Mouse (Mus musculus): ENCODE measurements at regions not wholly inside any gene's neighbourhood (a gene's known extent, or its start where the extent isn't known, plus 50 kb on each side); places are given as distances from the start of the nearest gene placed in this dataset.

DNA sequence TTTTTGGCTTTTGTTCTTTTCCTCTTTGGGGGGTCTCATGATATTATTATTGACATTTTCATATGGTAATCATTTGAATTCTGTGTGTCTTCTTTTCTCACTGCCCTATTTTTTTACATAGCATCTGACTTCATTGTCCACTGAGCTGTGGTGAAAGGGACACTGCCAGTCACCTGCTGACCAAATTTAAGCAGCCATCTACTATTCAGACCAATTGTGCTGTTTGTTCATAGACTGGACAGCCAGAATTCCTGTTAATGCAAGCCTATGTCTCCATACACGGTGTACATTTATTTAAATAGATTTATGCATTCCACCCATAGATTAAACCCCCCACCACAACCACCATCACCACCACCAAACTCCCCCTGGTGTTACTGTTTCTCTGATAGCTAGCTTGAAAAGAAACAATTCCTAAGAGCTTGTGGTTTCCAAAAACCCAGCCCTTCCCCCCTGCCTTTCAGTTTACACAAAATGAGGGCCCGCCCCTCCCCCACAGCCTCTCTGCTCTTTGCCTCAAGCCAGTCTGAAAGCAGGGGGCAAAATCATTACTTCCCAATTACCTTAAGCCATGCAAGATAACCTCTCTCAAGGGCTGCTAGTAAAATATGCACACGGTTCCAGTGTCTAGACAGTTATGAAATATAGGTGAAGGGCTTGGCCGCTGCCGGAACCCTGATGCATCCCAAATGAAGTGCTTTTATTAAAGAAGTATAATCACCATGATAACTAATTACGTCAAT, 390.8 kb upstream of the Cited2 start:
- no peak for ATAC-seq (ENCODE audit: poor library complexity, severe bottlenecking)

DNA sequence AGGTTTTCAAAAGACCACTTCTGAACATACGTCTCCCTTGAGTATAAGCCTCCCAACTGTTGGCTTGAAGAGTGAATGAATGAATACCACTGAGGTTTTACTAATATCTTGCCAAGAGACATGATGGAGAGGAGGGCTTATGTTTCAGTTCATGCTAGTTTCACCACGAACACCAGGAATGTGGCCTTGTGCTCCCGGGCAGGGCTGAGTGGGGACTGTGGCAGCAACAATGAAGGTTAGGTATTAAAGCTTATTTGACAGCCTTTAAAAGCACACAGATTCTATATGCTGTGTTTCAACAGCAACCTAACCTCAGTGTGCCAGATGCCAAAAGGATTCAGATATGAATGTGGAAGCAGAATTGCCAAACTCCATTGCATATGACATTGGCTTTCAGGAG, 390.0 kb upstream of the Cited2 start:
- no peak for ATAC-seq (ENCODE audit: poor library complexity, severe bottlenecking)

DNA sequence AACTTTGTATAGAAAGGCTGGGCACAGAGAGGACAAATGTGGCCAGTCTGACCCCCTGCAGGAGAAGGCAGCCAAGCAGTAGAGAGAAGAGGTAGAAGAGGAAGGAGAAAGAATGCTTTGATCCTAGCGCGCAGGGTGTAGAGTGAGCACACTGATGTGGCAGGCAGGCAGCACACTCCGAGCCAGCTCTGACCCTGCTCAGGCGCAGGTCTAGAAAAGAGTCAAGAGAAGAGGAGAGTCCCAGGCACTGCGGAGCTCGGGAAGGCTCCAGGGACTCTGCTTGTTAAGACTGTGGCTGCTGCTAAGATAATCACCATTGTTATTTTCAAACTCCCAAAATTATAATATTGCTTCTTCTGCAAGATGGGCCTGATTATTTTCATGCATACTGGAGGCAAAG, 389.3 kb upstream of the Cited2 start:
- no peak for ATAC-seq (ENCODE audit: poor library complexity, severe bottlenecking)

DNA sequence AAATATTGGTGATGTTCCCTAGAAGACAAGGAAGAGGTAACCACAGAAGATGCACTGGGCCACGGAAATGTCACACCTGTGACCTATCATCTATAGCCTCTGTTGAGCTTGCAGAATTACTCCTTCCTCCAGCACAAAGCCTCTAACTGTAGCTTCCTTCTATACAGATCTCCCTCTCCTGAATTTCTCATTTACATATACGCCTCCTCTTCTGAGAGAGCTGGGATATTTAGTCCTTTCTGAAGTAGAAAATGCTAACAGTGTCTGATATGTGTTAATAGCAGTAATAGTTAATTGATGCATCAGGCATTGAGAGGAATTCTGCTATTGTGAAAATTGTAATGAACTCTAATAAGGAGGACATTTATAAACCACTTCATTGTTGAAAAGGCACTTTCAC, 385.8 kb upstream of the Cited2 start:
- ATAC-seq (ENCODE audit: poor library complexity, severe bottlenecking): no peak

DNA sequence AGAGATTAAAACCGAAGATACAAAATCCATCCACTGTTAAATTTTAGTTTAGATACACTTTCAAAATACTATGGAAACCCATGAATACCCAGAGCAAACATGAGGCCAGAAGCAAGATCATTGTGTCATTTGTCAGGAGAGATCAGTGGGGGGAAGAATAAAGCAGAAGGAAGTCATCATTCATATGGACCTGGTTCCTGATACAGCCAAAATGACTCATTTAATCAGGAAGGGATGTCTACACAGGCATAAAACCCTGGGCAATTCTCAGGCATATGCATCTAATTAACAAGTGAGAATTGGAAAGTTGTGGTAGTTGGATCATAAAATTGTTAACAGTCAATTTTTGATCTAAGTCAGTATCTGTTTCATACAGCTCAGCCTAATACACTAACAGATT, 379.2 kb upstream of the Cited2 start:
- ATAC-seq (ENCODE audit: poor library complexity, severe bottlenecking): no peak; the same call in 1 of the 2 replicates

DNA sequence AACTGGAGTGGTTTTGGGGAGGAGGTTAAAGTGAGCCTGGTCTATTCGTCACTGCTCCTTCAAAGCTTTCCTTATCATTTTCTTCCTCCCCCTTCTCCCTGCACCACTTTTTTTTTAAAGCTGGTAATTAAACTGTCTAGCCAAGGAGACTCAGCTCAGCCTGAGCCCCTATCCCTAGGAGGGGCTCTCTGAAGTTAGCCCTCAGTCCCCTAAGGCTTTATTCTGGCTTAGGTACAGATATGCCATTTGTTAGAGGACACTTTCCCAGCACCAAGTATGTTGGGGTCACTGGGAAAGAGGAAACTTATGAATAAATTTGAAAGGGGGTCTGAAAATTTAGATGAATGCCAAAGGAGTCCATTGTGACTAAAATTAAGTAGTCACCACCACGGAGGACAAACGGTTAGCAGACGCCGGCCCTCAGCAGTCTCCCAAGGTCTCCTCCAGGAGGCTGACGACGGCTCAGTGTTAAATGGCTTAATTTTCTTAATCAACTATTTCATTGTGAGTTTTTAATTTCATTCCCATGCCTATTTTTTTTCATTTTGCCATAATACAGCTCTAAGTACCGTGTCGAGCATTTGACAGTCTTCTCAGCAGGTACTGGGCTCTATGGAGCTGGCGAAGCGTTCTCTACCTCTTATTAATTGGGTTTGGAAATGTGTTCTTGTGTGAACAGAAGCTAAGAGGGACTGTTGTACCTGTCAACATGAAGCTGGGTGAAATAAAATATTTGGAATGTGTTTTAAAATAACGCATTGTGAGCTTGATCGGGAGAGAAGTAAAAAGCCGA, 370.6 kb upstream of the Cited2 start:
- ATAC-seq (ENCODE audit: poor library complexity, severe bottlenecking): no peak

DNA sequence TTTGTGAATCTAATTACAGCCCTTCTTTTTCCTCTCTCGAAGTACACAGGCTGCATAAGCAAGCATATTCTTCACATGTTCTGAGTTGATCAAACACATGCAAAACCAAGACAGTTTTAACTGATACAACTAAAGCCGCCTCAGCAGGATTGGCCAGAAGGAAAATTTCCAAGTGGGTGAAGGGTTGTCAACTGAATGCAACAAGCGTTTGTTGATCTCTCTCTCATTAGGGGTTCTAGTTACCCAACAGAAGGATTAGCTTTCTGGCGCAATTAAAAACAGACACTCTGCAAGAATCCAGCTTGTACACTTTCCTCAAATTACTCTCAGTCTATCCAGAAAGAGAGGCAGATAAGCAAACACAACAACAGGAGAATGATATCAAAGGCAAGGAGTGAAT, 367.5 kb upstream of the Cited2 start:
- no peak for ATAC-seq (ENCODE audit: poor library complexity, severe bottlenecking)

DNA sequence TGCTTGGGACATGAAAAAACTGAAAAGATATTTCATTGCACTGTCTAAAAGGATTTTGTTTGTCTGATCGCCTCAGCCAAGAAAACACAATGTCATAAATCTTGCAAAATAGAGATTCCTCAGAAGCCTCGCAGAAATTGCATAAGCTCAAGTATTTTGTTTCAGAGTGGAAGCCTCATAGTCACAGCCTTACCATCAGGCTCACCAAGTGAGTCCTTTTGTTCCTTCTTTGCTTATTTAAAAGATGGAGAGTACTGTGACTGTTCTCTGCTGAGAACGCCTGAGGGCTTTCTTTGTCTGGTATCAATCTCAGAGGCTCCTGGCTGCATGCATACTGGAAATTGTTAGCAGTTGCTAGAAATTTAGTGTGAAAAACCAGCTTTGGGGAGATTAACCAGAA, 367.0 kb upstream of the Cited2 start:
- 0 out of 2 replicates have a peak, but pooled peaks have one; percentile 30 for ATAC-seq (ENCODE audit: poor library complexity, severe bottlenecking)

DNA sequence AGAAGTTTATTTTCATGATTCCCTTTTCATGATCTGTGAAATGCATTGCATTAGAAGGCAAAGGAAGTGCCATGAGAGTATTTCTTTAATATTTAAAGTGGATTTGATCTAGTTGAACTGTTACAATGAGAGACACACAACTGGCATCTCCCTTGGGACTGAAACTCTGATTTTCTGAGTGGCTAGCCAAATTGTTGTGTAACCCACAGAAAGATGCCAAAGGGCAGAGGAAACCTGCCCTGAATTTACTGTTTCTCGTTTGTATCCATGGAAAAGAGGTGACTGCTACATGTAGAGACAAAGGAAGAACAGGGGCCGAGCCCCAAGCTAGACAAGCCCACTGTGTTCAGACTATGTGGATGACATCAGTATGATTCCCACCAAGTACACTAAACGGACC, 360.4 kb upstream of the Cited2 start:
- no peak for ATAC-seq (ENCODE audit: poor library complexity, severe bottlenecking)

DNA sequence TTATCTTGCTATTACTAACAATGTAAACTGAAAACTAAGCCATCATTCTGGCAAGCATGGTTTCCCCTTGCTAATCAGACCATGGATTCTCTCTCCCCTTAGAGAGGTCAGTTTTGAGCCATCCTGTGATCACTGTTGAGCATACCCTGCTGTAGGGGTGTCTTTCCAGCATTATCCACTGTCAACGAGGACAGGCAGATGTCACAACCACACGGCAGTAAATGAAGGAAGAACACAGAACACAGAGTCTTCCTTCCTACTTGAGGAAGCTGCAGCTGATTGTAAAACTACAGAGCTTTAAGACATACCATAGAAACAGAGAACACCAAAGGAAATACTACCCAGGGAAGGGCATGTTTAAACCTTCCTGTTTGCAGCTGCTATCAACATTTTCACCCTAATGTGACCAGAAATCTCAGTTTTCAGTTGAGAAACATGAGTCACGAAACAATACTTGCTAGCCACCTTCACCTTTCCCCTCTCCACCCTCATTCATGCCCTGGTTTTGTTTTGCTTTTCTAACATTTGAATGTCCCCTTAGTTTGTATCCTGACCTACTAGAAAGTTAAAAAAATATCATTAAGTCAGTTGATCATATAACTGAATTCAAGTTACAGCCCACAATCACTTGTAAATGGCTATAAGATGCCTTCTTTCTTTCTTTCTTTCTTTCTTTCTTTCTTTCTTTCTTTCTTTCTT, 356.8 kb upstream of the Cited2 start:
- peak; percentile 62 for ATAC-seq (ENCODE audit: poor library complexity, severe bottlenecking)

DNA sequence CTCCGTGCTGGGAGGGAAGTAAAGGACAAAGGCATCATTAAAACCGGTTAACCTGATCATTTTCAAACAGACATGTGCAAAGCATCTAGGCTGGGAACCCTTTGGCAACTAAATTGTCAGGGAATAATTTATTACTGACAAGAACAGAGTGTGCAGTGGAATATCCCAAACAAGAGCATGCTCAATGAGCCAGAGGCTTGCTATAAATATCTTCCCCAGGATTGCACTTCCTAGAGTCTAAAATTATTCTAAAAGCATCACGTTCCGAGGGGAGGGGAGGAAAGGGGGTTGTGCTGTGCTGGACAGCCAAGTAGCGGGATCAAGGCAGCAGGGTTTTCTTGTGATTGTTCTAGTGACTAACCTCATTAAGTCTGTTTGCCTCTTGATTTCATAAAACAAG, 356.0 kb upstream of the Cited2 start:
- ATAC-seq (ENCODE audit: poor library complexity, severe bottlenecking): no peak

DNA sequence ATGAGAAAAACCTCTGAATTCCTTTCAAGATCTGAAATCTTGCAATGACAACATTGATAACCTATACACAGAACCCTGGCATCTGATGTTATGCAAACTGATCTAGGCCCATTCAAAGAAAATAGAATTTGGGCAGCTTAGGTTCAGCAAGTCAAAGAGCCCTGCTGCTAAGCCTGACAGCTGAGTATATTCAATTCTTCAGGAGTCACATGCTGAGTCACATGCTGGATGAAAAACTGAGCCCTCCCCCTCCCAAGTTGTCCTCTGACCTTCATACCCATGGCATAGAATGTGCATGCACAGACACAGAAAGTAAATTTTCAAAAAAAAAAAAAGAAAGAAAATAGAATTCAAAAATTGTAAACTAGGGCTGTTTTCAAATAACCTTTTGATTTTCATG, 355.6 kb upstream of the Cited2 start:
- ATAC-seq (ENCODE audit: poor library complexity, severe bottlenecking): no peak

DNA sequence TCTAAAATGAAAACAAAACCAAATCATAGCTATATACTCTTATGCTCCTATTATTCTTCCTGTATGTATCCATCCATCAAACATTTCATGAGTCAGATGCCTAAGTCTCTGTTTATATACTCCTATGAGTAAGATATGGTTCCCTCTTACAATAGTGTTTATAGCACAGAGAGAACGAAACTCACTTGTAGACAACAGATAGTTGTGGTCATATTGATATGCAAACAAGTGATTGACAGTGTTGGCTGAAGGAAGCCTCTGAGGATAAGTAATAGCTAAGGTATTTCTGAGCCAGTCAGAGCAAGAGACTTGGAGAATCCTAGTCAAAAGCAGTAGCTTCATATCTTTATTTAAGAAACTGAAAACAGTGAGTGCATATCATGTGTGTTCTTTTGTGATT, 354.4 kb upstream of the Cited2 start:
- no peak for ATAC-seq (ENCODE audit: poor library complexity, severe bottlenecking)

DNA sequence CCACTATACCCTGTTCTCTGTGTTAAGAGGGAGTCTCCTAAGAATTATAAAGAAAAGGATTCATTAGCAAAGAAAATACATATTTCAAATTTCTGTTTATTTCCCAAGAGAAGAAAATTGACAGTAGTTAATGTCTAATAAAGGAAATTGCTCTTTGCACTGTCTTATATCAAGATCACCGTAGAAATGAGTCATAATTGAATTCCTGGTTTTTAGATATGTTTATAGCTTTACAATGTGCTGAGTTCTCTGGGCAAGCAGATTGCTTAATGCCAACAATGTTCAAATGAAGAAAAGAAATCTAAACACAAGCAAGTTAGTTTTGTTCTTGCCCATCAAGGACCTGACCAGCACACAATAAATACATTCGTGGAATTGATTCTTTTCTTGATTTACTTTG, 350.1 kb upstream of the Cited2 start:
- ATAC-seq (ENCODE audit: poor library complexity, severe bottlenecking): no peak

DNA sequence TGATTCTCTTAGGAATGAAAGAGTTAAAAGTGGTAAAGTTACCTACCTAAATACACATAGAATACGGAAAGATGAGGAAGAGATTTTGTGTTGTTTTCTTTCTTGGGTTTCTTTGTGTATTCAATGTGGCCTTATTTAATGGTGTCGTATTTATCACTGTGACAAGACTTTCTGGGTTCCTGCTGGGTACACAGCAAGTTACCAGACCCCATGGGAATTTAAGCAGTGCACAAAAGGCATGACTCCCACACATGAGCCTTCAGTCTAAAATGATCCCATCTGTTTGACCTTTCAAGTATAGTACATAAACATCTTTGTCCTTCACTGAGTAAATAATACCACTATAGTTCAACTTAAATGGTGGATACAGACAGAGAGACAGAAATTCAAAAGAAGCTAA, 349.0 kb upstream of the Cited2 start:
- ATAC-seq (ENCODE audit: poor library complexity, severe bottlenecking): no peak

DNA sequence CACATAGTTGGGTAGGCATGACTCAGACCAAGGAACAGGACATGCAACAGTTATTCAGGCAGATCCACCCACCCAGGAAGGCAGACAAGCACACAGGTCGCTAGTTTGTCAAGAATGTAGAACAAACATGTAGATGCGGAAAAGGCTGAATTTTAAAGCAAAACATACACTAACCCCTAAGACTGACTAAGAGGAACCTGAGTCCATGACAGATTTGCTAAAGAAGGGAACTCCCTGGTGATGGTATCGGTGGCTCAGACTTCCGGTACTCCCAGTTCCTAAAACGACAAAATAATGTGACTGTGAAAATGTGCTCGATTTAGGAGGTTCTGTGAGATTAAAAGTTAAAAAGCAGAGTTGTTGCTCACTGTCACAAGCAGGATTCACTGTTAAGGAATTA, 340.0 kb upstream of the Cited2 start:
- peak; percentile 74 for ATAC-seq (ENCODE audit: poor library complexity, severe bottlenecking)

DNA sequence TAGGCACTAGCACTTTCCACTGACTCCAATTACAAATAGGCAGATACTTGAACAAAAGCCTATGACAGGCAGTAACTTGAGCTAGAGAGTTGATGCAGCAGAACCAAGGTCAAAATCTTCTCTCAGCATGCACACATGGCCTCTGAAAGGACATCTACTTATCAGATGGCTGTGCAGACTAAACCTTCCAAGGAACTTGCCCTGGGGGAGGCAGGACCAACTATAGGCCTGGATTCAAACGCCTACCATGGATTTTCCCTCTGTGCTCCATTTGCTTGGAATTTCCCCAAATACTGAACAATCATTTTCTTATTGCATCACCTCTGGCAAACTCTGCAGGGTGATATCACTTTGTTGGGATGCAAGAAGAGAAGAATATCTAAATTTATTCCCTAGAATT, 337.8 kb upstream of the Cited2 start:
- ATAC-seq (ENCODE audit: poor library complexity, severe bottlenecking): no peak

DNA sequence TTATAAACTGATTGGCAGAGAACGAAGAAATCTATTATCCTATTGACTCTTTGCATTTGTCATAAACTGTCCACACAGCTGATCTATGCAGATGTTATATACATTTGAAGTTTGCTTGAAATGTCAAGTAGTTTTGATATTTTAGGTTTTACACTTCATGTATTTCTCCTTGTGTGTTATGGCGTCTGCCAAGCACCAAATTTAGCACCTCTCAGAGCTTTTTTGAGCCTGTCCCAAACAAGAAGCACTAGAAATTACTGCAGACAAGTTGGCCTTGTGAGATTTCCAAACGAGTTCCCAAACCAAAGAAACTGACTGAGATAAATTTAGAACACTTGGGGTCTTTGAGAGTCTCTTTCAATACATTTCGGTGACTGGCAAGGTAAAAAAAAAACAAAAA, 335.7 kb upstream of the Cited2 start:
- no peak for ATAC-seq (ENCODE audit: poor library complexity, severe bottlenecking)

DNA sequence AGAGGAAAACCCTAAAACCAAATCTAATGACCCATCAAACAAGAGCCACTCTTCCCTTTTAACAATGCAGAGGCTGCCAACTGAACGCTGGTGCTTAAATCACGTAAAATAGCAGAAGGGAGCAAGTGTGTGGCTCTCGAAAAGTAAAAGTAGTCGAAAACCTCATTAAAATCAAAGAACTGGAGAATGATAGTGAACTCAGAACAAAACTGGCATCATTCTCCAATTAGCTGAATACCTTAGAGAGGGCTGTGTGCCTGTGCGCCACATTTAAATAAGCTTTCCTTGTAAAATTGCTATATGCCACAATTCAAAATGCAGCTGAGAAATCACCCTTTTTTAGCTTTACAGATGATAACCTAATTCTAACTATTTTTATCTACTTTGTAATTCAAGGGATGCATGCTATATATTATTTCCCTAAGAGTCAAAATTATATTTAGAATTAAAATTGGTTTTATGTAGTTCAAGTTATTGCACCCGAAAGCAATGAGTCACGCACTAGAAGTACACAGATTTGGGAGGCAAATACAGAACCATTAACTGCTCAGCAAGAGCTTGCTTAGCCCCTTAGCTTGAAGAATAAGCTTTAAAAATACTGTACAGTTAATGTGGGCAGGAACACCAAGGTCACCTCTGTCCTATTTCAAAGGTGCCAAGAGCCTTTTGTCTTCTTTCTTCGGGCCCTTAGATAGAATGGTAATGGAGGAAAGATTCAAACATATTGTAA, 327.4 kb upstream of the Cited2 start:
- no peak for ATAC-seq (ENCODE audit: poor library complexity, severe bottlenecking)

DNA sequence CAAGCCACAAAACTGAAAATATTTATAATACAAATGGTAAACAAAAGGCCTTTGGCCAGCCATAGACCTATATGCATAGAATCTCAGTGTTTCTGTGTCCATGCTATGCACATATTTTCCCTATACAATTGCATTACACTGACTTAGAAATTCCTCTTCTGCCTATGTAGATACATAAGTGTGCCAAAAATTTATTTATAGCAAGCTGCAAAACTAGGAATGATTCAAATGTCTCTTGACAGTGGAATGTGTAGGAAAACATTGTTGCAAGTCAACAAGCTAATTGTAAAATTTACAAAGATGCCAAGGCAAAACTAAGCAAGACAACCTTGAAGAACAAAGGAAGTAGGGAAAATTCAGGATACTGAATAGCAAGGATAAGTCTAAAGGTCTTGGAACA, 319.1 kb upstream of the Cited2 start:
- no peak for ATAC-seq (ENCODE audit: poor library complexity, severe bottlenecking)
